Mouse (Mus musculus): ENCODE data around the gene Pla2g4d. TPM values are rescaled to one million over a fixed set of nuclear protein-coding genes. Genes with fewer than 3 reads are reported as not detected.

Gene Pla2g4d
- total and polyA plus RNA-seq, 3 experiments: not detected

DNA sequence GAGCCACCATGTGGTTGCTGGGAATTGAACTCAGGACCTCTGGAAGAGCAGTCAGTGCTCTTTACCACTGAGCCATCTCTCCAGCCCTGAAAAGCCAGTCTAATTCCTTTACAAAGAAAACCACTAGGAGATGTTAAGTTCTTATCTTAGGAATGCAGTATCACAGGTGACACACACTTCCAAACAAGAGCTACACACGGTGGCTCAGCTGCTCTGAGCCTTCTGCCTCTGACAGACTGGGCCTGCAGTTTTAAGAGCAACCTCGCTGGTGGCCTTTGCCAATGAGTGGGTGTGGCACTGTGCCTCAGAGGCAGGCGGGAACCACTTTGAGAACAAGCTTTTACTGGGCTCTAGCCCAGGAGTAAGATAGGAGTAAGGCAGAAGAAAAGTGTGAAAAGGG lies 15.1 kb upstream of the Pla2g4d start:
- no peak overlapping the region for H3K27ac ChIP-seq (ENCODE audit: control insufficient read depth, low read depth, low read length)
- H3K9ac ChIP-seq (ENCODE audit: control insufficient read depth, low read depth, low read length, poor library complexity, severe bottlenecking): no peak overlapping the region
- TF ChIP-seq ZKSCAN1 (IDR thresholded peaks at IDR 0.05; ENCODE audit: low read depth, low read length): no peak
- no peak for TF ChIP-seq CHD2 (IDR thresholded peaks at IDR 0.05; ENCODE audit: low read length)
- no peak for TF ChIP-seq SIN3A (IDR thresholded peaks at IDR 0.05; ENCODE audit: low read length)
- TF ChIP-seq CTCF (IDR thresholded peaks at IDR 0.05 in 2 of 3, conservative IDR thresholded peaks at IDR 0.05 in 1 of 3; ENCODE audit: control insufficient read depth in 1 of 3, insufficient read depth in 1 of 3, low read depth in 2 of 3, low read length in 3 of 3, poor library complexity in 1 of 3, severe bottlenecking in 1 of 3): no peak
- H3K79me2 ChIP-seq (ENCODE audit: control insufficient read depth, insufficient read depth, low read length, poor library complexity): no peaks in the 10 kb centered on the region
- DNase-seq (ENCODE audit: low read depth, low spot score): peak; percentile 20
- no peaks in the 10 kb centered on the region for H3K4me1 ChIP-seq (ENCODE audit: control insufficient read depth in 1 of 2, insufficient read depth in 2 of 2, low read length in 2 of 2)
- H3K4me3 ChIP-seq (ENCODE audit: control insufficient read depth in 1 of 2, insufficient read depth in 1 of 2, low read depth in 2 of 2, low read length in 2 of 2): no peak overlapping the region
- H3K27me3 ChIP-seq (ENCODE audit: control insufficient read depth in 1 of 2, insufficient read depth in 2 of 2, low read length in 2 of 2): no peaks in the 10 kb centered on the region
- H3K9me3 ChIP-seq (replicated peaks; ENCODE audit: insufficient read depth, low read length): no peaks in the 10 kb centered on the region
- H3K36me3 ChIP-seq (ENCODE audit: control insufficient read depth in 1 of 2, insufficient read depth in 2 of 2, low read length in 2 of 2): no peaks in the 10 kb centered on the region

- Histone ChIP-seq H3K9me3 (replicated peaks; ENCODE audit: insufficient read depth, low read length) (no peaks in the 10 kb centered on the region), H3K79me2 (ENCODE audit: control insufficient read depth, insufficient read depth, low read length, poor library complexity) (no peaks in the 10 kb centered on the region), H3K9ac (ENCODE audit: control insufficient read depth, low read depth, low read length, poor library complexity, severe bottlenecking) (no peak overlapping the region), H3K27ac (ENCODE audit: control insufficient read depth, low read depth, low read length) (no peak overlapping the region), H3K27me3 (ENCODE audit: control insufficient read depth in 1 of 2, insufficient read depth in 2 of 2, low read length in 2 of 2) (no peaks in the 10 kb centered on the region), H3K4me3 (ENCODE audit: control insufficient read depth in 1 of 2, insufficient read depth in 1 of 2, low read depth in 2 of 2, low read length in 2 of 2) (no peak overlapping the region), H3K36me3 (ENCODE audit: control insufficient read depth in 1 of 2, insufficient read depth in 2 of 2, low read length in 2 of 2) (no peaks in the 10 kb centered on the region), H3K4me1 (ENCODE audit: control insufficient read depth in 1 of 2, insufficient read depth in 2 of 2, low read length in 2 of 2) (no peaks in the 10 kb centered on the region)
- no peak for DNase-seq (ENCODE audit: low read depth, low spot score)
- TF ChIP-seq ZKSCAN1 (IDR thresholded peaks at IDR 0.05; ENCODE audit: low read depth, low read length) (no peak), POLR2AphosphoS2 (IDR thresholded peaks at IDR 0.05; ENCODE audit: low read length) (no peak), MAFK (IDR thresholded peaks at IDR 0.05; ENCODE audit: borderline replicate concordance, low read depth, low read length) (no peak), USF2 (IDR thresholded peaks at IDR 0.05; ENCODE audit: borderline replicate concordance in 1 of 2, insufficient read depth in 1 of 2, low read depth in 1 of 2, low read length in 2 of 2) (no peak), E2F4 (IDR thresholded peaks at IDR 0.05; ENCODE audit: borderline replicate concordance, low read depth, low read length) (no peak), MAZ (IDR thresholded peaks at IDR 0.05; ENCODE audit: low read depth, low read length) (no peak), ZNF384 (IDR thresholded peaks at IDR 0.05; ENCODE audit: low read depth, low read length) (no peak), NRF1 (IDR thresholded peaks at IDR 0.05; ENCODE audit: insufficient read depth, low read depth, low read length, poor library complexity, severe bottlenecking) (no peak), ELF1 (IDR thresholded peaks at IDR 0.05; ENCODE audit: low read depth, low read length) (no peak), KAT2A (conservative IDR thresholded peaks at IDR 0.05; ENCODE audit: low read depth, low read length) (no peak), TBP (IDR thresholded peaks at IDR 0.05; ENCODE audit: low read depth, low read length) (no peak), MYC (IDR thresholded peaks at IDR 0.05; ENCODE audit: low read depth, low read length) (no peak), SMC3 (IDR thresholded peaks at IDR 0.05; ENCODE audit: low read depth, low read length) (no peak), MAX (IDR thresholded peaks at IDR 0.05; ENCODE audit: low read length) (no peak), USF1 (IDR thresholded peaks at IDR 0.05; ENCODE audit: low read depth, low read length) (no peak), NELFE (IDR thresholded peaks at IDR 0.05; ENCODE audit: low read depth, low read length) (no peak), UBTF (IDR thresholded peaks at IDR 0.05; ENCODE audit: borderline replicate concordance, insufficient read depth, low read depth, low read length) (no peak), HCFC1 (IDR thresholded peaks at IDR 0.05; ENCODE audit: low read depth, low read length) (no peak), TAL1 (IDR thresholded peaks at IDR 0.05; ENCODE audit: low read length) (no peak)
Measured at GRCm38 (mm10) chr2:120301076-120301475, 12.1 kb upstream of the Pla2g4d start.
